Mouse (Mus musculus): ENCODE results near the gene Gm27027. TPM values are rescaled to one million over a fixed set of nuclear protein-coding genes. Genes with fewer than 3 reads are reported as not detected.

The Gm27027 gene
- polyA plus RNA-seq, 1 experiment from 2014 or later, result not detected

DNA sequence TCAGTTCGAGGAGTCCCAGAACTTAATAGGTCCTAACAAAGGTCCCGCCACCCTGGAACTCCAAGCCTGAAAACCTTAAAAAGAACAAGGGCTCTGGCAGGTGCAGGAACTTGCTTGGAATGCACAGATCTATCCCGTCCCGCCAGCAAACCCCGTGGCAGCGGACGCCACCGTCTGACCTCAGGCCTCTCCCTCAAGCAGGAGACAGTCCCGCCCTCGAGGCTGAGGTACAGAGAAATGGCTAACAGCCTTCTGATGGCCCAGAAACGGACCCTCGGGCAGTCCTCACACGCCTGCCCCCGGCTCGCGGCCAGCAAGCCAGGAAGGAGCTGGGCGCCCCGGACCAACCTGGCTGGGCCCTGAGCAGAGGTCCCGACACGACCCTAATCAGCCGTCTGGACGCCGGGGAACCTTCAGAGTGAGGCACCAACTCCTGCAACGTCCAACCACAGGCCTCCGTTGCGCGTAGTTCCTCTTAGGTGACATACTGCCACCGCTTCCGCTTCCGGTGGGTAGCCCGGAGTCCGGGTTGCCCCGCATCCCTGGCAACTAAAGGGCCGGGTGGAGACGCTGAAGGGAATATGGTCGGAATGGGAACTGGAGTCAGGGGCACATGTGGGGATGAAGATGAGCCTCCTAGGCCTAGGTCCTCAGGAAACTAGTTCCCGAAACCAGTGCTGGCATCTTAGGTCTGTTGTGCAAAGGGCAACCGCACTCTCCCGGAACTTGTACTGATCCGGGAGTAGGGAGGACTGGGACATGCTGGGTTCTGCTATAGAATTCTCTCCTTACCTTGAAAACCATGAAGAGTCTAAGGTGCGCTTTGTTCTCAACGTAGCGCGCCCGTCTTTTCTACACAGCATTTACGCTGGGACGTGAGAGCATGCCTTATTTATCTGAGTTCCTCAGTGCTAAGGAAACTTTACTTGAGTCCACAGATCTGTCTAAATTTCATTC is 14.5 kb upstream of the Gm27027 start, which contains the start of gene Alkbh3:
TSS of gene Alkbh3 (minus strand) at position 473 of the 957 bp plus-strand sequence.
- 0 out of 2 replicates have a peak, but pooled peaks cover 6% of the 10 kb centered on the region for H3K36me3 ChIP-seq (ENCODE audit: control insufficient read depth, insufficient read depth, low read length)
- no peaks in the 10 kb centered on the region for H3K9me3 ChIP-seq (ENCODE audit: control insufficient read depth, low read length)
- peak; percentile 99 for ATAC-seq
- peak within 1 kb of the TSS; percentile 92 for H3K4me3 ChIP-seq (ENCODE audit: low read length)
- peaks cover 6% of the 10 kb centered on the region for H3K4me1 ChIP-seq (ENCODE audit: control insufficient read depth, insufficient read depth, low read length)
- WGBS, result 5% methylated on average over 47 of the region's 47 CpGs
- peak within 1 kb of the TSS; percentile 92 for H3K9ac ChIP-seq (ENCODE audit: low read depth, low read length)
- H3K27ac ChIP-seq (ENCODE audit: low read length), result peak within 1 kb of the TSS; percentile 51
- peak within 1 kb of the TSS; percentile 85 for H3K4me2 ChIP-seq (ENCODE audit: low read depth, low read length)
- no peaks in the 10 kb centered on the region for H3K27me3 ChIP-seq (replicated peaks; ENCODE audit: control insufficient read depth, insufficient read depth, low read length)

DNA sequence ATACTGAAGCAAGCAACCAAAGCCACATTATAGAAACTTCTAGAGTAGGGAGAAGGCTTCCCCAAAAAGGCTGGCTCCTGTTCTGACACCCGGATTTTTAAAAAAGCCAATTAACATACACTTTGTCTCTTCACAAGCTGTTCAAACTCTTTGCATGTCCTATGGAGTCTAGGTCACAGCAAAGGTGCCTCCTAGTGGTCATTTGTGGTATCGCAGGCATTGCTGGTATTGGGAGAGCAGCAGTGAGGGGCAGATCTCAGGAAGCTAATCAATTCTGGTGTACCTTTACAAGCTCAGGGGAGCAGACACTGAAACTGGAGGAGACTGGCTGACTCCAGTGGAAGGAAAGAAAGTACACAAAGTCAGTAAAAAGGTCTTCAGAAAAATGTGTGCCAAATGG is 6.2 kb upstream of the Gm27027 start:
- Histone ChIP-seq H3K27ac (ENCODE audit: low read length) (no peak overlapping the region), H3K27me3 (replicated peaks; ENCODE audit: control insufficient read depth, insufficient read depth, low read length) (no peaks in the 10 kb centered on the region), H3K9me3 (ENCODE audit: control insufficient read depth, low read length) (no peaks in the 10 kb centered on the region), H3K4me1 (ENCODE audit: control insufficient read depth, insufficient read depth, low read length) (no peaks in the 10 kb centered on the region), H3K36me3 (ENCODE audit: control insufficient read depth, insufficient read depth, low read length) (peaks cover 16% of the 10 kb centered on the region), H3K4me3 (ENCODE audit: low read length) (no peak overlapping the region), H3K9ac (ENCODE audit: low read depth, low read length) (no peak overlapping the region), H3K4me2 (ENCODE audit: low read depth, low read length) (no peak overlapping the region)
- 0 out of 2 replicates have a peak, but pooled peaks have one; percentile 52 for ATAC-seq
- 8% methylated on average over 2 of the region's 2 CpGs for WGBS

DNA sequence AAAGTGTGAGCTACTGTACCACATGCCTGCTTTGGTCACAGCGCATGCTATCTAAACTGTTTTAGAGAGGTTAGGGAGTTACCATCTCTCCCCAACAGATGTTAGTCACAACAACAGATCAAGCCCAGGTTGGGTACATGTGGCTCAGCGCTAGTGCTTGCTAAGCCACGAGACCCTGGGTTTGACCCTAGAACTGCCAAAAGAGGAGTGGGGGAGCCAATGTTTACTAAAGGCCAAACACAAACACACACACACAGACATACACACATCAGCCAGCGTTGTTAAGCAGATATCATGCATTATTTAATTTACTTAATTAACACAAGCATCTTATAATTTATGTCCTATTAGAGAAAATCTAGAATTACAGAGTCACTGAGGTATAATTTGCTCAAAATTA is 5.8 kb upstream of the Gm27027 start:
- Histone ChIP-seq H3K9ac (ENCODE audit: low read depth, low read length) (no peak overlapping the region), H3K27ac (ENCODE audit: low read length) (no peak overlapping the region), H3K4me3 (ENCODE audit: low read length) (no peak overlapping the region), H3K4me1 (ENCODE audit: control insufficient read depth, insufficient read depth, low read length) (no peaks in the 10 kb centered on the region), H3K36me3 (ENCODE audit: control insufficient read depth, insufficient read depth, low read length) (peaks cover 16% of the 10 kb centered on the region), H3K27me3 (replicated peaks; ENCODE audit: control insufficient read depth, insufficient read depth, low read length) (no peaks in the 10 kb centered on the region), H3K9me3 (ENCODE audit: control insufficient read depth, low read length) (no peaks in the 10 kb centered on the region), H3K4me2 (ENCODE audit: low read depth, low read length) (no peak overlapping the region)
- no peak for ATAC-seq
- WGBS, result 74% methylated on average over 4 of the region's 4 CpGs

DNA sequence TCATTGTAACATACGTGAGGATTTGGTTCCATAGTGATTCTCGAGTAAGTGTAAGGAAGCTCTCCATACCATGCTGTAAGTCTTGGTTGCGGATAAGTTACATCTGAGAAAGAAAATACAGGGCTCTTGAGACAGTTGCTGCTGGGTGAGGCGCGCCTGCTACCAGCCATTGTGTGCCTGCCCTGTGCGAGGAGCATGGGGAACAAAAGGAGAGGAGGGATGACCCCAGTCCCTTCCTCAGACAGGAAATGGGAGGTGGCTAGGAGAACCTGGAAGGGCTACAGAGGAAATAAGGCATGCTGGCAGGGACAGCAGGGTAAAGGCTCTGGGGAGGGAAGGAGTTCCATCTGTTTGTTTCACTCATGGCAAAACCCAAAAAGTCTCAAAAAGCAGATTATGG is 5.3 kb upstream of the Gm27027 start:
- Histone ChIP-seq H3K9me3 (ENCODE audit: control insufficient read depth, low read length) (no peaks in the 10 kb centered on the region), H3K4me2 (ENCODE audit: low read depth, low read length) (no peak overlapping the region), H3K36me3 (ENCODE audit: control insufficient read depth, insufficient read depth, low read length) (peaks cover 13% of the 10 kb centered on the region), H3K27ac (ENCODE audit: low read length) (no peak overlapping the region), H3K27me3 (replicated peaks; ENCODE audit: control insufficient read depth, insufficient read depth, low read length) (no peaks in the 10 kb centered on the region), H3K4me1 (ENCODE audit: control insufficient read depth, insufficient read depth, low read length) (no peaks in the 10 kb centered on the region), H3K4me3 (ENCODE audit: low read length) (no peak overlapping the region), H3K9ac (ENCODE audit: low read depth, low read length) (no peak overlapping the region)
- WGBS, result 86% methylated on average over 6 of the region's 6 CpGs
- no peak for ATAC-seq

DNA sequence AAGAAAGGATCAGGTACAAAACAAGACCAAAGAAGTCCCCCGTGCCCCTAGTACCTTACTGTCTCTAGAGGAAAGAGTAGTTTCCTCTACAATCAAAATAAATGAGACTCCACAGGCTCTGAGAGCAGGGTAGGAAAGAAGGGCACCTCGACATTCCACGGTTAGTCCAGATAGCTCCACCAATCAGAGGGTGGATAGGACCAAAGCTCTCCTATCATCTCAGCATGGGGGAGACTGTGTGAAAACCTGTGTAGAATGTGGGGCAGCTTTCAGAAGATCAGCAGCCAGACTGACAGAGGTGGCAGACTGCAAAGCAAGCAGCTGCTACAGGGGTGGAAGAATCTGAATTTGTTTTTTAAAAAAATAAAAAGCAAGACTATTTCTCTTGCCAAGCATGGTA is 3.3 kb downstream of the Gm27027 start:
- H3K27ac ChIP-seq (ENCODE audit: low read length), result no peak overlapping the region
- 67% methylated on average over 3 of the region's 3 CpGs for WGBS
- no peaks in the 10 kb centered on the region for H3K4me1 ChIP-seq (ENCODE audit: control insufficient read depth, insufficient read depth, low read length)
- H3K9ac ChIP-seq (ENCODE audit: low read depth, low read length), result no peak overlapping the region
- no peak overlapping the region for H3K4me2 ChIP-seq (ENCODE audit: low read depth, low read length)
- no peaks in the 10 kb centered on the region for H3K27me3 ChIP-seq (replicated peaks; ENCODE audit: control insufficient read depth, insufficient read depth, low read length)
- H3K36me3 ChIP-seq (ENCODE audit: control insufficient read depth, insufficient read depth, low read length), result peaks cover 6% of the 10 kb centered on the region; the same call in 1 of the 2 replicates
- ATAC-seq, result no peak
- no peak overlapping the region for H3K4me3 ChIP-seq (ENCODE audit: low read length)
- H3K9me3 ChIP-seq (ENCODE audit: control insufficient read depth, low read length), result no peaks in the 10 kb centered on the region

DNA sequence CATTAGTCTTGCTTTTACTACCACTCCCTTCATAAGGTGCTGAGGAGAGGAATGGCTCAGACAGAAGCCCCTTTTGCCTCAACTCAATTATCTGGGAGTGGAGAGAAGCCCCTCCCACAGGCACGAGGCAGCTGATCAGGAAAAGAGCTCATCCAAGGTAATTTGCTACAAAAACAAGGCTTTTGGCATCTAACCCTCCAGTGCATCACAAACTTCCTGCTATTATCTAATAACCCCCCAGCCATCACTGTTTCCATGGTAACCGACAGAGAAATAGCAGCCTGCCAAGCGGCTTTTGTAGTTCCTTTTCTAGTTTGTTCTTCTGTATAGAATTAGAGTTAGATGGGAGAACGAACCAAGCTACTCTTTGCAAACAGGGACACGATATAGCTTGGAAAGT is 3.9 kb downstream of the Gm27027 start:
- no peak overlapping the region for H3K4me3 ChIP-seq (ENCODE audit: low read length)
- ATAC-seq, result no peak
- WGBS, result 66% methylated on average over 5 of the region's 5 CpGs
- peaks cover 6% of the 10 kb centered on the region; the same call in 1 of the 2 replicates for H3K36me3 ChIP-seq (ENCODE audit: control insufficient read depth, insufficient read depth, low read length)
- H3K4me1 ChIP-seq (ENCODE audit: control insufficient read depth, insufficient read depth, low read length), result no peaks in the 10 kb centered on the region
- no peak overlapping the region for H3K4me2 ChIP-seq (ENCODE audit: low read depth, low read length)
- H3K9ac ChIP-seq (ENCODE audit: low read depth, low read length), result no peak overlapping the region
- no peaks in the 10 kb centered on the region for H3K27me3 ChIP-seq (replicated peaks; ENCODE audit: control insufficient read depth, insufficient read depth, low read length)
- H3K27ac ChIP-seq (ENCODE audit: low read length), result no peak overlapping the region
- H3K9me3 ChIP-seq (ENCODE audit: control insufficient read depth, low read length), result no peaks in the 10 kb centered on the region

DNA sequence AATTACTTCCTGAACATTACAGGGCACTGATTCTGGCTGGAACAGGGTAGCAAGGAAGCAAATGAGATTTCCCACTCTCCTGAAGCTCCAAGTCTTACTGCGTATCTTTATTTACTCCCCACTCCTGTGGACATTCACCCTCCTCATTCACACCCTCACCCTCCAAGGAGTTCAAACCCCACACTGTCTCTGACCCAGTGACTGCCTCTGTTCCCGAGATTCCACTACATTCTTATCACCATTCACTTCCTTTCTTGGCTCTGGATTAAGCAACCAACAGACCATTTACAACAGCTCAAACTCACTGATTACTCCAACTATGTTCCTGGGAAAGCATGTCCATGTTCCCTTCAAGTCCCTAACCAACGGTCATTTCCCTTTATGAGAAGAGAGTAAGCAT is 4.8 kb downstream of the Gm27027 start:
- Histone ChIP-seq H3K36me3 (ENCODE audit: control insufficient read depth, insufficient read depth, low read length) (peaks cover 6% of the 10 kb centered on the region; the same call in 1 of the 2 replicates), H3K4me3 (ENCODE audit: low read length) (no peak overlapping the region), H3K27me3 (replicated peaks; ENCODE audit: control insufficient read depth, insufficient read depth, low read length) (no peaks in the 10 kb centered on the region), H3K27ac (ENCODE audit: low read length) (no peak overlapping the region), H3K9me3 (ENCODE audit: control insufficient read depth, low read length) (no peaks in the 10 kb centered on the region), H3K9ac (ENCODE audit: low read depth, low read length) (no peak overlapping the region), H3K4me2 (ENCODE audit: low read depth, low read length) (no peak overlapping the region), H3K4me1 (ENCODE audit: control insufficient read depth, insufficient read depth, low read length) (no peaks in the 10 kb centered on the region)
- 68% methylated on average over 3 of the region's 3 CpGs for WGBS
- ATAC-seq, result no peak

DNA sequence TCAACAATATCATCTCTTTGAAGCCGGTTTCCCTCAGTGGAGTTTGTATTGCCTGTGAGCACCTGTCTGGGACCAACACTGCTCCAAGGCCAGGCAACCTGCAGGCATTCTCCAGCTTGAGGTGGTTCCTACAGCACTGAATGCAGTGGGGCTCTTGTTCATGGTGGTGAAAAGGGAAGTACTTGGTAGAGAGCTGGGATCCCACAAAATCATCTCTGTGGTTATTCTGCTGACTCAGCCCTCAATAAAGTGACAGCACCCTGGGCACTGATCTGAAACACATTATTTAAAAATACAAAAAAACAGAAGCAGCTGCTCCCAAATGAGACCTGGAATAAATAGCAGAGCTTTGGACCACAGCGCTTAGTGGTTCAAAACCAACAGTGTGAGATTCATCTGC is 7.7 kb downstream of the Gm27027 start:
- no peaks in the 10 kb centered on the region for H3K27me3 ChIP-seq (replicated peaks; ENCODE audit: control insufficient read depth, insufficient read depth, low read length)
- 84% methylated on average over 2 of the region's 2 CpGs for WGBS
- peaks cover 2% of the 10 kb centered on the region; the same call in 1 of the 2 replicates for H3K4me1 ChIP-seq (ENCODE audit: control insufficient read depth, insufficient read depth, low read length)
- no peak for ATAC-seq
- no peak overlapping the region for H3K27ac ChIP-seq (ENCODE audit: low read length)
- no peaks in the 10 kb centered on the region for H3K36me3 ChIP-seq (ENCODE audit: control insufficient read depth, insufficient read depth, low read length)
- no peaks in the 10 kb centered on the region for H3K9me3 ChIP-seq (ENCODE audit: control insufficient read depth, low read length)
- H3K4me3 ChIP-seq (ENCODE audit: low read length), result no peak overlapping the region
- no peak overlapping the region for H3K4me2 ChIP-seq (ENCODE audit: low read depth, low read length)
- no peak overlapping the region for H3K9ac ChIP-seq (ENCODE audit: low read depth, low read length)

DNA sequence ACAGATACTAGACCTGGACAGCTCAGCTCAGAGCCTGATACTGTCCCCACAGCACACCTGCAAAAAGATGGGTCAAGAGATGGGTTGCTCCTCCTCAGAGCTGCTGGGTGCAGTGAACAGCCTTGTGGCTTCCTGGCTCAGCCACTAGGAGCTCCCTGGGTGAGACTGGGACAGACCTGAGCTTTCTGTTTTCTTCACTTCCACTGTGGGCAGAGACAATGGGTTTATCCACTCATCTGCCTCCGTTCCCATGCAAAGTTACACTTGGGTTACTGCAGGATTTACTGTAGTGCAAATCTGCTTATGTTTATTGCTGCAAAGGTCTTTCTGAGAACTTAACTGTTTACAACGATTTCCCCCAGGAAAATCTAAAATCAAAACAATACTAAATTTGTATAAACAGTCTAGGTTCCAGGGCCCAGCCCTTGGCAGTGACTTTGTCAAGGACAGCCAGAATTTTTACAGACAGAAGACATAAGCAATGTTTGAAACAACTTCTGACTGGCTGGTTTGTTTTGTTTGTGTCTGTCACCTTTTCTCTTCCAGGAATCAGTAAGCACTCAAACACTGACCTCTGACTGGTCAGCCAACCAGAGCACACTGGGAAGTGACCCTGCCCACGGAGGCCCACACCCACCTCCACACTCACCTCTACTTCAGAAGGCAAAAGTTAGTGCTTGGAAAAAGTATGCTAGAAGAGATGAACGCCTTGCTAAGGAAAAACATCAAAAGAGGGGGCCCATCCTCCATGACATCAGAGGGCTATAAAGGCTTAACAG is 13.5 kb downstream of the Gm27027 start:
- Histone ChIP-seq H3K9me3 (ENCODE audit: control insufficient read depth, low read length) (no peaks in the 10 kb centered on the region), H3K27ac (ENCODE audit: low read length) (peak overlapping the region; percentile 77), H3K4me3 (ENCODE audit: low read length) (no peak overlapping the region), H3K4me2 (ENCODE audit: low read depth, low read length) (no peak overlapping the region), H3K36me3 (ENCODE audit: control insufficient read depth, insufficient read depth, low read length) (0 out of 2 replicates have a peak, but pooled peaks cover 3% of the 10 kb centered on the region), H3K9ac (ENCODE audit: low read depth, low read length) (no peak overlapping the region), H3K27me3 (replicated peaks; ENCODE audit: control insufficient read depth, insufficient read depth, low read length) (no peaks in the 10 kb centered on the region), H3K4me1 (ENCODE audit: control insufficient read depth, insufficient read depth, low read length) (peaks cover 9% of the 10 kb centered on the region)
- ATAC-seq, result peak; percentile 31; the same call in 1 of the 2 replicates
- 57% methylated on average over 4 of the region's 4 CpGs for WGBS

Data from intestine, embryonic 16.5 days (tissue).